Mouse (Mus musculus): ENCODE measurements at regions not wholly inside any gene's neighbourhood (a gene's known extent, or its start where the extent isn't known, plus 50 kb on each side); places are given as distances from the start of the nearest gene placed in this dataset.
A peak's percentile ranks its signal among the peaks of the same experiment; 100 is the strongest.

GRCm38 (mm10) chr13:46222031-46222430 lies 51.5 kb upstream of the Stmnd1 start:
- Histone ChIP-seq H3K9me3 (ENCODE audit: control insufficient read depth, low read length) (no peaks in the 10 kb centered on the region), H3K27me3 (ENCODE audit: control insufficient read depth, insufficient read depth, low read length) (no peaks in the 10 kb centered on the region), H3K36me3 (ENCODE audit: control insufficient read depth, insufficient read depth, low read length) (no peaks in the 10 kb centered on the region), H3K4me3 (ENCODE audit: low read length) (no peak overlapping the region), H3K4me2 (replicated peaks; ENCODE audit: low read depth, low read length) (no peak overlapping the region), H3K4me1 (ENCODE audit: control insufficient read depth, insufficient read depth, low read length) (peaks cover 13% of the 10 kb centered on the region), H3K27ac (ENCODE audit: low read depth, low read length) (no peak overlapping the region), H3K9ac (ENCODE audit: low read depth, low read length) (no peak overlapping the region)
- WGBS = 77% methylated on average over 7 of the region's 7 CpGs
- no peak for ATAC-seq (ENCODE audit: low FRiP score, low TSS enrichment)

- Histone ChIP-seq H3K9me3 (ENCODE audit: control insufficient read depth, low read length) (no peaks in the 10 kb centered on the region), H3K36me3 (ENCODE audit: control insufficient read depth, insufficient read depth, low read length) (no peaks in the 10 kb centered on the region), H3K9ac (ENCODE audit: low read depth, low read length) (no peak overlapping the region), H3K4me3 (ENCODE audit: low read length) (no peak overlapping the region), H3K4me1 (ENCODE audit: control insufficient read depth, insufficient read depth, low read length) (peaks cover 14% of the 10 kb centered on the region), H3K4me2 (replicated peaks; ENCODE audit: low read depth, low read length) (peak overlapping the region; percentile 30; the same call in 1 of the 2 replicates), H3K27me3 (ENCODE audit: control insufficient read depth, insufficient read depth, low read length) (no peaks in the 10 kb centered on the region), H3K27ac (ENCODE audit: low read depth, low read length) (no peak overlapping the region)
- WGBS = 59% methylated on average over 20 of the region's 20 CpGs
- no peak; the same call in 1 of the 2 replicates for ATAC-seq (ENCODE audit: low FRiP score, low TSS enrichment)
Observed at GRCm38 (mm10) chr13:46218101-46218701, 55.3 kb upstream of the Stmnd1 start.

DNA sequence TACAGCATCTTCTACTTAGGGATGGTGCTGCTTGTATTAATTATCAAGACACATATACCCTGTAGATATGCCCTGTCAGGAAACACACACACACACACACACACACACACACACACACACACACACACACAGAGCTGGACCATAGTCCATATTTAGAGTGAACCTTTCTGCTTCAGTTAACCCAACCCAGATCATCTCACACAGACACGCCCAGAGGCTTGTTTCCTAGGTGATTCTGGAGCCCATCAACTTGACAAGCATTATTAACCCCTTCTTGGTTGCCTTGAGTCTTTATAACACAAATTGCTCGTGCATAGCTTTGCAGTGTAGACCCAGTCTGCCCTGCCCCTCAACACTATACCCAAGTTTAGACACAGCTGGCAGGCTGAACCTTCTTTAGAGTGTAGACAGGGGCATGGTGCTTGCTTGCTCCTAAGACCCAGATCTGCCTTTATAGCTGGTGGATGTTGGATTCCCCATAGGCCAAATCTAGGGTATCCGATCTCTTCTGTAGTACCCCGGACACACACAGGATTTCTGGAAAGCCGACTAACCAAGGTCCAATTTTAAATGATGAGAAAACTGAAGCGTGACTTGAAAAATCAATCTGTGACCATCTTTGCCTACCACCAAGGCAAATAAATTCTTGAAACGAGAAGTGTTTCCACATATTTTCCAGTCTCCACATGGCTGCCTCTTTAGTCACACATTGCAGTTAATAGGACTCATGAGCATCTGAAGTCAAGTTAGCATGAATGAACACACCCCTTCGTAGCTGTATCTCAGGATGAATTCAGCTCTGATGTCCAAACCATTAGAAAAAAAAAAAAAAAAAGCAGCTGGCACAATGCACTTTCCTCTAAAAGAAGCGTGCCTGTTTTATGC lies 56.3 kb upstream of the Stmnd1 start:
- H3K4me3 ChIP-seq (ENCODE audit: low read length) = no peak overlapping the region
- no peak overlapping the region for H3K27ac ChIP-seq (ENCODE audit: low read depth, low read length)
- H3K9ac ChIP-seq (ENCODE audit: low read depth, low read length) = no peak overlapping the region
- ATAC-seq (ENCODE audit: low FRiP score, low TSS enrichment) = peak; percentile 68
- H3K4me2 ChIP-seq (replicated peaks; ENCODE audit: low read depth, low read length) = no peak overlapping the region
- WGBS = 67% methylated on average over 9 of the region's 9 CpGs
- no peaks in the 10 kb centered on the region for H3K9me3 ChIP-seq (ENCODE audit: control insufficient read depth, low read length)
- H3K27me3 ChIP-seq (ENCODE audit: control insufficient read depth, insufficient read depth, low read length) = no peaks in the 10 kb centered on the region
- no peaks in the 10 kb centered on the region for H3K36me3 ChIP-seq (ENCODE audit: control insufficient read depth, insufficient read depth, low read length)
- H3K4me1 ChIP-seq (ENCODE audit: control insufficient read depth, insufficient read depth, low read length) = peaks cover 14% of the 10 kb centered on the region

GRCm38 (mm10) chr13:46203551-46203950 lies 70.0 kb upstream of the Stmnd1 start:
- no peaks in the 10 kb centered on the region for H3K36me3 ChIP-seq (ENCODE audit: control insufficient read depth, insufficient read depth, low read length)
- H3K27me3 ChIP-seq (ENCODE audit: control insufficient read depth, insufficient read depth, low read length) = no peaks in the 10 kb centered on the region
- H3K4me1 ChIP-seq (ENCODE audit: control insufficient read depth, insufficient read depth, low read length) = no peaks in the 10 kb centered on the region
- WGBS = 92% methylated on average over 3 of the region's 3 CpGs
- H3K27ac ChIP-seq (ENCODE audit: low read depth, low read length) = no peak overlapping the region
- no peak overlapping the region for H3K9ac ChIP-seq (ENCODE audit: low read depth, low read length)
- H3K4me3 ChIP-seq (ENCODE audit: low read length) = no peak overlapping the region
- no peak for ATAC-seq (ENCODE audit: low FRiP score, low TSS enrichment)
- H3K9me3 ChIP-seq (ENCODE audit: control insufficient read depth, low read length) = no peaks in the 10 kb centered on the region
- H3K4me2 ChIP-seq (replicated peaks; ENCODE audit: low read depth, low read length) = no peak overlapping the region

DNA sequence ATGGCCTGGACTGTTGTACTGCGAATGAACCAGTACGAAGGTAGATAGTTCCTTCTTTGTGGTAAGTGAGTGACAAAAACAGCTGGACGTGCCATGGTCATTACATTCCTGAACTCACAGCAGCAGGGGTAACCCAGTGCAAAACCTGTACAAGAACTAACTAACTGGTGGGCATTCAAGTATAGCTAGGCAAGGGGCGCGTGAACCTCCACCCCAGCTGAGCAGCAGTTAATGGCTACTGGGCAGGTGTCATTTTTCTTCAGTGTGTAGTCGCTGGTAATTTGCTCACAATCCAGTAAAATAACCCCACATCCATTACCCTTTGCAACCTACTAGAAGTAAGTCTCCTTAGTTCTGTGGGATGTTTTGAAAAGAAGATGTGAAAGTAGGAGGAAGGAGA lies 70.9 kb upstream of the Stmnd1 start:
- Histone ChIP-seq H3K4me2 (replicated peaks; ENCODE audit: low read depth, low read length) (no peak overlapping the region), H3K27me3 (ENCODE audit: control insufficient read depth, insufficient read depth, low read length) (no peaks in the 10 kb centered on the region), H3K9me3 (ENCODE audit: control insufficient read depth, low read length) (no peaks in the 10 kb centered on the region), H3K4me1 (ENCODE audit: control insufficient read depth, insufficient read depth, low read length) (no peaks in the 10 kb centered on the region), H3K4me3 (ENCODE audit: low read length) (no peak overlapping the region), H3K27ac (ENCODE audit: low read depth, low read length) (no peak overlapping the region), H3K36me3 (ENCODE audit: control insufficient read depth, insufficient read depth, low read length) (no peaks in the 10 kb centered on the region), H3K9ac (ENCODE audit: low read depth, low read length) (no peak overlapping the region)
- 70% methylated on average over 6 of the region's 6 CpGs for WGBS
- no peak for ATAC-seq (ENCODE audit: low FRiP score, low TSS enrichment)

GRCm38 (mm10) chr13:46201029-46201599 lies 72.4 kb upstream of the Stmnd1 start:
- Histone ChIP-seq H3K27ac (ENCODE audit: low read depth, low read length) (no peak overlapping the region), H3K27me3 (ENCODE audit: control insufficient read depth, insufficient read depth, low read length) (no peaks in the 10 kb centered on the region), H3K36me3 (ENCODE audit: control insufficient read depth, insufficient read depth, low read length) (no peaks in the 10 kb centered on the region), H3K9me3 (ENCODE audit: control insufficient read depth, low read length) (no peaks in the 10 kb centered on the region), H3K4me2 (replicated peaks; ENCODE audit: low read depth, low read length) (no peak overlapping the region), H3K9ac (ENCODE audit: low read depth, low read length) (no peak overlapping the region), H3K4me1 (ENCODE audit: control insufficient read depth, insufficient read depth, low read length) (no peaks in the 10 kb centered on the region), H3K4me3 (ENCODE audit: low read length) (no peak overlapping the region)
- no peak for ATAC-seq (ENCODE audit: low FRiP score, low TSS enrichment)
- 83% methylated on average over 14 of the region's 14 CpGs for WGBS

- no peaks in the 10 kb centered on the region for H3K36me3 ChIP-seq (ENCODE audit: control insufficient read depth, insufficient read depth, low read length)
- no peak overlapping the region for H3K9ac ChIP-seq (ENCODE audit: low read depth, low read length)
- H3K27ac ChIP-seq (ENCODE audit: low read depth, low read length) = no peak overlapping the region
- 91% methylated on average over 1 of the region's 1 CpGs for WGBS
- no peak for ATAC-seq (ENCODE audit: low FRiP score, low TSS enrichment)
- H3K4me3 ChIP-seq (ENCODE audit: low read length) = no peak overlapping the region
- H3K27me3 ChIP-seq (ENCODE audit: control insufficient read depth, insufficient read depth, low read length) = no peaks in the 10 kb centered on the region
- H3K9me3 ChIP-seq (ENCODE audit: control insufficient read depth, low read length) = no peaks in the 10 kb centered on the region
- H3K4me1 ChIP-seq (ENCODE audit: control insufficient read depth, insufficient read depth, low read length) = no peaks in the 10 kb centered on the region
- no peak overlapping the region for H3K4me2 ChIP-seq (replicated peaks; ENCODE audit: low read depth, low read length)
Observed at GRCm38 (mm10) chr13:46193131-46193530, 80.4 kb upstream of the Stmnd1 start.

DNA sequence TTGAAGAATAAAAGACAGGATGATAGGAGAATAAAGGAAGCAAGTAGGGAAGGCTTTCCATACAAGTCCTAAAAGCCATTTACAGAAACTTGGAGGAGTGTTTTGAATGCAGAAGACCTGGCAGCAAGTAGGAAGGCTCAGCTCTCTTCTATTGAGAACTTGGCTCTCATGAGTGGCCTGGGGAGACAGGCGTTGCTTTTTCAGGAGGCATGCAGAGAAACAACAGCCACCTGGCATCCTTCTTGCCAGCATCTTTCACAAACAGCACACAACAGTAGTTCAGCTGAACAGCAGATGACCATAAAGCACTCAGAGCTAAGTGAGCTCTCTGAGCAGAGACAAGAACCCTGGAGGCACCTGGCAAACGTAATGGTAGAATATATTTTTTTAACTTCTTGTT lies 83.8 kb upstream of the Stmnd1 start:
- no peak overlapping the region for H3K4me3 ChIP-seq (ENCODE audit: low read length)
- no peak overlapping the region for H3K4me2 ChIP-seq (replicated peaks; ENCODE audit: low read depth, low read length)
- H3K4me1 ChIP-seq (ENCODE audit: control insufficient read depth, insufficient read depth, low read length) = no peaks in the 10 kb centered on the region
- no peak overlapping the region for H3K9ac ChIP-seq (ENCODE audit: low read depth, low read length)
- WGBS = 66% methylated on average over 2 of the region's 2 CpGs
- no peaks in the 10 kb centered on the region for H3K9me3 ChIP-seq (ENCODE audit: control insufficient read depth, low read length)
- ATAC-seq (ENCODE audit: low FRiP score, low TSS enrichment) = no peak
- no peaks in the 10 kb centered on the region for H3K27me3 ChIP-seq (ENCODE audit: control insufficient read depth, insufficient read depth, low read length)
- no peak overlapping the region; the same call in 1 of the 2 replicates for H3K27ac ChIP-seq (ENCODE audit: low read depth, low read length)
- no peaks in the 10 kb centered on the region for H3K36me3 ChIP-seq (ENCODE audit: control insufficient read depth, insufficient read depth, low read length)

DNA sequence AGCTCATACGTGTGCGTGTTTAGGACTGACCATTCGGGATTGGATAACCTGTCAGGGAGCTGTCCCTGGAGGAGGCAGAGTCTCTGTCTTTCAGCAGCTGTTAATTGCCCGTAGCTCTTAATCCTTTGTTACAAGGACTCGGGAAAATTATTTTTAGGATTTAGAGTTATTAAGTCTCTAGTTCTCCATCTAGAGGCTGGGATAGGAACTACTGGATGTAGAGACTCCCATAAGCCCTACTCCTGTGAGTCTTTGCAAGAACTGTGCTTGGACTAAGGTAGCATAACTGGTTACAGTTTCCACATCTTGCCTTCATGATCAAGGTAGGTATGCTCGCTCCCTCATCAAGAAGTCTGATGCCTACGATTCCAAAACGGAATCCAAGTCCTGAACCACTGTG lies 90.7 kb upstream of the Stmnd1 start:
- H3K4me2 ChIP-seq (replicated peaks; ENCODE audit: low read depth, low read length) = no peak overlapping the region
- H3K4me3 ChIP-seq (ENCODE audit: low read length) = no peak overlapping the region
- H3K27ac ChIP-seq (ENCODE audit: low read depth, low read length) = no peak overlapping the region
- no peaks in the 10 kb centered on the region for H3K36me3 ChIP-seq (ENCODE audit: control insufficient read depth, insufficient read depth, low read length)
- H3K9ac ChIP-seq (ENCODE audit: low read depth, low read length) = no peak overlapping the region
- WGBS = 80% methylated on average over 8 of the region's 8 CpGs
- no peaks in the 10 kb centered on the region for H3K9me3 ChIP-seq (ENCODE audit: control insufficient read depth, low read length)
- no peak for ATAC-seq (ENCODE audit: low FRiP score, low TSS enrichment)
- H3K27me3 ChIP-seq (ENCODE audit: control insufficient read depth, insufficient read depth, low read length) = no peaks in the 10 kb centered on the region
- no peaks in the 10 kb centered on the region for H3K4me1 ChIP-seq (ENCODE audit: control insufficient read depth, insufficient read depth, low read length)
